Mouse (Mus musculus) hindbrain, embryonic 14.5 days (tissue): ENCODE results near the gene Cyp4a12b. TPM values are rescaled to one million over a fixed set of nuclear protein-coding genes. Genes with fewer than 3 reads are reported as not detected.
"Not testable (repeated sequence)": the region's sequence is repeated elsewhere in the genome, so short reads cannot be mapped to it uniquely, and the experiment has no call there.

Experiments used
- ATAC-seq: fragments of 200-750 bp; cut with Nextera tagmentation; 2 replicates; pipeline ENCODE4 v1.8.0; 2017; ENCODE audit warnings: moderate number of reproducible peaks, mild to moderate bottlenecking, moderate TSS enrichment, moderate library complexity; ENCODE audit not compliant: low FRiP score
- DNase-seq: peaks from one replicate; pipeline ENCODE4 v3.0.0-alpha.2; 2015; ENCODE audit warnings: low spot score
- H3K27ac ChIP-seq: fragments of 300-500 bp; sonication (generic); 2 replicates; pipeline ENCODE4 v1.5.1; 2014; ENCODE audit warnings: mild to moderate bottlenecking, moderate library complexity
- H3K27me3 ChIP-seq: fragments of 300-500 bp; sonication (generic); 2 replicates; pipeline ENCODE4 v1.6.1; 2014; ENCODE audit warnings: mild to moderate bottlenecking, low read length, mixed read lengths; ENCODE audit not compliant: control insufficient read depth, insufficient read depth
- H3K36me3 ChIP-seq: fragments of 300-500 bp; sonication (generic); replicated peaks from 2 replicates; pipeline ENCODE4 v1.6.1; 2014; ENCODE audit not compliant: control insufficient read depth, insufficient read depth
- H3K4me1 ChIP-seq: fragments of 300-500 bp; sonication (generic); replicated peaks from 2 replicates; pipeline ENCODE4 v1.6.1; 2014; ENCODE audit warnings: antibody characterized with exemption, low read length, mixed read lengths; ENCODE audit not compliant: control insufficient read depth, insufficient read depth
- H3K4me2 ChIP-seq: fragments of 300-500 bp; sonication (generic); replicated peaks from 2 replicates; pipeline ENCODE4 v1.6.1; 2014; ENCODE audit warnings: mild to moderate bottlenecking, moderate library complexity
- H3K4me3 ChIP-seq: fragments of 300-500 bp; sonication (generic); replicated peaks from 2 replicates; pipeline ENCODE4 v1.5.1; 2014; ENCODE audit warnings: mild to moderate bottlenecking, low read length
- H3K9ac ChIP-seq: fragments of 300-500 bp; sonication (generic); 2 replicates; pipeline ENCODE4 v1.6.1; 2014
- H3K9me3 ChIP-seq: fragments of 300-500 bp; sonication (generic); 2 replicates; pipeline ENCODE4 v1.6.1; 2016; ENCODE audit warnings: low read length; ENCODE audit not compliant: control insufficient read depth
- WGBS: fragments of 180-500 bp; shearing (Covaris S2); extraction: QIAGEN DNeasy Blood & Tissue Kit; methylation state at CpG from one replicate; pipeline ENCODE4 v1.1.7; 2014; 5-methylcytosine and 5-hydroxymethylcytosine counted together
- polyA plus RNA-seq: library from polyadenylated mRNA; unstranded; fragments of >200 nt; fragmentation: Nextera tagmentation; extraction: Ambion mirVana; gene quantifications from 2 replicates; pipeline ENCODE4 v1.2.1, GENCODE M21; 2014

Cyp4a12b gene
- polyA plus RNA-seq: not detected in 2 replicates

GRCm38 (mm10) chr4:115411324-115411723 is at the start of gene Cyp4a12b:
Cyp4a12b (plus strand) TSS chr4:115411624.
- H3K4me3 ChIP-seq, H3K4me1 ChIP-seq, ATAC-seq, H3K4me2 ChIP-seq, H3K9ac ChIP-seq, DNase-seq, H3K36me3 ChIP-seq, H3K27ac ChIP-seq, H3K9me3 ChIP-seq, H3K27me3 ChIP-seq: not testable (repeated sequence)

GRCm38 (mm10) chr4:115365624-115366023 is 45.8 kb upstream of the Cyp4a12b start:
- not testable (repeated sequence) for DNase-seq, H3K36me3 ChIP-seq, H3K27me3 ChIP-seq, H3K4me3 ChIP-seq, H3K4me2 ChIP-seq, ATAC-seq, H3K4me1 ChIP-seq, H3K9me3 ChIP-seq, H3K9ac ChIP-seq, H3K27ac ChIP-seq
- WGBS: 89% methylated on average over 3 of the region's 3 CpGs

DNA sequence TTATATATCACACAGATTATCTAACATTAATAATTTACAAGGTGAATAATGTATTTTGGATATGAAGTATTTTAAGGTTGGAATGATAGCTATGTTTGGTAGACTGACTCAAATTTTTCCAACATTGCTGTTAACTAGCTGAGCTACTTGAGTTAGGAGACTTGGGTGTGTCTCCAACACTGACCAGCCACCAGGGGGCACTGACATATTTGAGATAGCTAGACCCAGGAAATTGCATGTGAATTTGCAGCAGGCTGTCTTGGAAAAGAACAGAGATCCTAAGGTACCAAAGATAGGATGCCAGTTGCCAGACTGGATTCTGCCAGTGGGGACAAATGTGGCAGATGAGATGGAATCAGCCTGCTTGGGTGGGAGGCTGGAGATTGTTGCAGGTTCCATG is 43.4 kb upstream of the Cyp4a12b start:
- H3K9ac ChIP-seq, H3K4me3 ChIP-seq, H3K36me3 ChIP-seq, H3K4me1 ChIP-seq, H3K9me3 ChIP-seq, H3K4me2 ChIP-seq, H3K27me3 ChIP-seq, ATAC-seq, H3K27ac ChIP-seq, DNase-seq: not testable (repeated sequence)

GRCm38 (mm10) chr4:115396256-115396655 is 15.2 kb upstream of the Cyp4a12b start:
- not testable (repeated sequence) for H3K4me2 ChIP-seq, H3K4me1 ChIP-seq, H3K36me3 ChIP-seq, ATAC-seq, DNase-seq, H3K4me3 ChIP-seq, H3K27ac ChIP-seq, H3K9ac ChIP-seq, H3K9me3 ChIP-seq, H3K27me3 ChIP-seq
- WGBS: 80% methylated on average over 2 of the region's 2 CpGs

GRCm38 (mm10) chr4:115396950-115397349 is 14.5 kb upstream of the Cyp4a12b start:
- ATAC-seq, H3K4me3 ChIP-seq: not testable (repeated sequence)

GRCm38 (mm10) chr4:115450577-115451137 is 39.2 kb downstream of the Cyp4a12b start:
- Histone ChIP-seq H3K36me3 (no peaks in the 10 kb centered on the region), H3K4me3 (no peak overlapping the region), H3K9ac (no peak overlapping the region), H3K4me1 (no peaks in the 10 kb centered on the region), H3K27ac (no peak overlapping the region), H3K4me2 (no peak overlapping the region), H3K9me3 (no peaks in the 10 kb centered on the region), H3K27me3 (no peaks in the 10 kb centered on the region)
- 76% methylated on average over 3 of the region's 3 CpGs for WGBS
- no peak for DNase-seq
- no peak for ATAC-seq

More at GRCm38 (mm10) chr4:115396950-115397349, 14.5 kb upstream of the Cyp4a12b start:
- not testable (repeated sequence) for H3K9me3 ChIP-seq, DNase-seq, H3K4me2 ChIP-seq, H3K27ac ChIP-seq, H3K4me1 ChIP-seq, H3K36me3 ChIP-seq, H3K27me3 ChIP-seq, H3K9ac ChIP-seq

GRCm38 (mm10) chr4:115452304-115452703 is 40.9 kb downstream of the Cyp4a12b start, which contains the start of gene Cyp4a30b:
Cyp4a30b (plus strand) TSS chr4:115452604.
- Histone ChIP-seq H3K9ac (no peak within 1 kb of the TSS), H3K27me3 (no peaks in the 10 kb centered on the region), H3K36me3 (no peaks in the 10 kb centered on the region), H3K4me2 (no peak within 1 kb of the TSS), H3K9me3 (no peaks in the 10 kb centered on the region), H3K4me1 (no peaks in the 10 kb centered on the region), H3K4me3 (no peak within 1 kb of the TSS), H3K27ac (no peak within 1 kb of the TSS)
- ATAC-seq: no peak
- 80% methylated on average over 3 of the region's 3 CpGs for WGBS
- no peak for DNase-seq

- ATAC-seq, H3K36me3 ChIP-seq, H3K4me2 ChIP-seq, H3K4me3 ChIP-seq, H3K4me1 ChIP-seq, H3K9me3 ChIP-seq, H3K27ac ChIP-seq, H3K9ac ChIP-seq, H3K27me3 ChIP-seq, DNase-seq: not testable (repeated sequence)
- 87% methylated on average over 3 of the region's 3 CpGs for WGBS
Observed at GRCm38 (mm10) chr4:115473585-115473984, 62.2 kb downstream of the Cyp4a12b start.

DNA sequence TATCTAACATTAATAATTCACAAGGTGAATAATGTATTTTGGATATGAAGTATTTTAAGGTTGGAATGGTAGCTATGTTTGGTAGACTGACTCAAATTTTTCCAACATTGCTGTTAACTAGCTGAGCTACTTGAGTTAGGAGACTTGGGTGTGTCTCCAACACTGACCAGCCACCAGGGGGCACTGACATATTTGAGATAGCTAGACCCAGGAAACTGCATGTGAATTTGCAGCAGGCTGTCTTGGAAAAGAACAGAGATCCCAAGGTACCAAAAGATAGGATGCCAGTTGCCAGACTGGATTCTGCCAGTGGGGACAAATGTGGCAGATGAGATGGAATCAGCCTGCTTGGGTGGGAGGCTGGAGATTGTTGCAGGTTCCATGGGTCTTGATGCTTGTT is 64.6 kb downstream of the Cyp4a12b start:
- H3K4me1 ChIP-seq, DNase-seq, H3K9ac ChIP-seq, H3K4me2 ChIP-seq, H3K27ac ChIP-seq, H3K9me3 ChIP-seq, H3K36me3 ChIP-seq, H3K4me3 ChIP-seq, H3K27me3 ChIP-seq, ATAC-seq: not testable (repeated sequence)
